Mouse (Mus musculus) spleen, adult 2 months (tissue): ENCODE measurements around the gene Prokr1. TPM values are rescaled to one million over a fixed set of nuclear protein-coding genes. Genes with fewer than 3 reads are reported as not detected.

Experiments used
- DNase-seq, 2 experiments: peaks; one replicate each; pipeline versions ENCODE4 v3.0.0 to v3.0.0-alpha.2; 2012 to 2021; ENCODE audit warnings: low spot score in 2 of 2, low read depth in 1 of 2
- H3K27ac ChIP-seq: fragments of 200-500 bp; 2 replicates; pipeline ENCODE4 v1.5.1; 2012; ENCODE audit warnings: low read length, inconsistent platforms; ENCODE audit not compliant: insufficient read depth
- H3K27me3 ChIP-seq: fragments of 200-500 bp; 2 replicates; pipeline ENCODE4 v1.6.1; 2012; ENCODE audit warnings: mild to moderate bottlenecking, moderate library complexity, low read length, inconsistent platforms; ENCODE audit not compliant: control insufficient read depth, insufficient read depth
- H3K36me3 ChIP-seq: fragments of 200-500 bp; 2 replicates; pipeline ENCODE4 v1.6.1; 2012; ENCODE audit warnings: mild to moderate bottlenecking, low read length, inconsistent platforms; ENCODE audit not compliant: control insufficient read depth, insufficient read depth
- H3K4me1 ChIP-seq: fragments of 200-500 bp; 2 replicates; pipeline ENCODE4 v1.6.1; 2011; ENCODE audit warnings: inconsistent platforms; ENCODE audit not compliant: control insufficient read depth, insufficient read depth, insufficient read length
- H3K4me3 ChIP-seq: fragments of 200-500 bp; 2 replicates; pipeline ENCODE4 v1.5.1; 2011; ENCODE audit warnings: mild to moderate bottlenecking, inconsistent platforms; ENCODE audit not compliant: insufficient read depth, insufficient read length; ENCODE audit errors: extremely low read depth
- CTCF ChIP-seq: fragments of 200-500 bp; IDR thresholded peaks from 2 replicates; pipeline ENCODE4 v1.5.1; 2011; ENCODE audit warnings: mild to moderate bottlenecking, inconsistent platforms; ENCODE audit not compliant: insufficient read depth, insufficient read length, insufficient replicate concordance; ENCODE audit errors: extremely low read depth
- POLR2A ChIP-seq: fragments of 200-500 bp; IDR thresholded peaks from 2 replicates; pipeline ENCODE4 v1.6.1; 2011; ENCODE audit warnings: low read depth, low read length, inconsistent platforms
- WGBS: fragments of 180-500 bp; shearing (Covaris S2); methylation state at CpG from one replicate; pipeline ENCODE4 v1.1.7; 2018; 5-methylcytosine and 5-hydroxymethylcytosine counted together
- polyA plus RNA-seq: library from polyadenylated mRNA; depleted of rRNA; stranded (reverse); fragments of >200 nt; gene quantifications from 2 replicates; pipeline ENCODE4 v1.2.3, GENCODE M21; 2012

Prokr1 gene
- polyA plus RNA-seq, 1 experiment: 1.4 TPM

GRCm38 (mm10) chr6:87567686-87568593 is 22.6 kb downstream of the Prokr1 start:
- no peak for TF ChIP-seq POLR2A
- no peak for TF ChIP-seq CTCF
- WGBS: 78% methylated on average over 9 of the region's 9 CpGs

DNA sequence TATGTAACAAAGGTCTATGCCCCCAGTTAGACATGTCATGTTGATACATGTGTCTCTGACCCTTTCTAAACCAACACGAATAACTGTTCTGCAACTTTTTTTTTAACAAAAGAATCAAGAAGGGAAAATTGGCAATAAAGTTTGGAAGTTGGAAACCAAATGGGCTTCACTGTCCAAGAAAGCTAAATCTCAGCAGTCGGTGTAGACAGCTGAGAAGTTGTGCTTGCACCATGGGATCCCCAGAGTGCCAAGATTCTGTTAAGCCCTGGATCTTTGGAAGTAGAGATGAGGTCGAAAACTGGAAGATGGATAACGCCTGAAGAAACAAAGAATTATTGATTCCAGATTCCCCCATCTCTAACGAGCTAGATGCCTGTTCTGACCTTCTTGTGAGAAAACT is 25.4 kb downstream of the Prokr1 start:
- Histone ChIP-seq H3K4me1 (no peaks in the 10 kb centered on the region), H3K4me3 (no peak overlapping the region), H3K27ac (no peak overlapping the region), H3K36me3 (no peaks in the 10 kb centered on the region), H3K27me3 (no peaks in the 10 kb centered on the region)
- 87% methylated on average over 5 of the region's 5 CpGs for WGBS
- TF ChIP-seq POLR2A (no peak), CTCF (no peak)
- no peak for DNase-seq

More at GRCm38 (mm10) chr6:87567686-87568593, 22.6 kb downstream of the Prokr1 start:
- no peak for DNase-seq
- no peaks in the 10 kb centered on the region for H3K4me1 ChIP-seq
- no peaks in the 10 kb centered on the region for H3K27me3 ChIP-seq
- no peak overlapping the region for H3K4me3 ChIP-seq
- no peak overlapping the region for H3K27ac ChIP-seq
- H3K36me3 ChIP-seq: no peaks in the 10 kb centered on the region

- Histone ChIP-seq H3K27ac (no peak overlapping the region), H3K36me3 (no peaks in the 10 kb centered on the region), H3K4me1 (no peaks in the 10 kb centered on the region), H3K4me3 (no peak overlapping the region), H3K27me3 (no peaks in the 10 kb centered on the region)
- 94% methylated on average over 4 of the region's 4 CpGs for WGBS
- no peak for TF ChIP-seq POLR2A
- DNase-seq: no peak
Measured at GRCm38 (mm10) chr6:87564356-87564755, 26.2 kb downstream of the Prokr1 start.

DNA sequence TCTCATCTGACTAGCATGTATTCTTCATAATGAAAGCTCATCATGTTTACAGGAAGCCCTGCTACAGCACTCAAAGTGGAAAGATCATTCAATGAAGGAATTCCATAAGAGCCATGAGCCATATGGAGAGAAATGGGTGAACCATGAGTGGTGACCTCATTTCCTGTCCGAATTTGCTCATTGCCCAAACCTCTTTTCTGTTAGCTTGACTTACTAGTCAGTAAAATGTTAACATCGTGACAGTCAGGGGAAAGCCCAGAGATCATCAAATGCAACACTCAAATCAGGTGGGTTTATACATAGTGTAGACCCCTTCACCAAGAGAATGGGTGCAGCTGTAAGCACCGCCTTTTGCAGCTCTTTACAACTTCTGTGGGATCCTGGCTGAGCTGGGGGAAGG is 36.8 kb downstream of the Prokr1 start:
- no peak for DNase-seq
- 79% methylated on average over 3 of the region's 3 CpGs for WGBS
- no peaks in the 10 kb centered on the region for H3K36me3 ChIP-seq
- no peak for TF ChIP-seq CTCF
- TF ChIP-seq POLR2A: no peak
- no peak overlapping the region for H3K27ac ChIP-seq
- peaks cover 12% of the 10 kb centered on the region for H3K4me1 ChIP-seq
- H3K27me3 ChIP-seq: no peaks in the 10 kb centered on the region
- H3K4me3 ChIP-seq: no peak overlapping the region

DNA sequence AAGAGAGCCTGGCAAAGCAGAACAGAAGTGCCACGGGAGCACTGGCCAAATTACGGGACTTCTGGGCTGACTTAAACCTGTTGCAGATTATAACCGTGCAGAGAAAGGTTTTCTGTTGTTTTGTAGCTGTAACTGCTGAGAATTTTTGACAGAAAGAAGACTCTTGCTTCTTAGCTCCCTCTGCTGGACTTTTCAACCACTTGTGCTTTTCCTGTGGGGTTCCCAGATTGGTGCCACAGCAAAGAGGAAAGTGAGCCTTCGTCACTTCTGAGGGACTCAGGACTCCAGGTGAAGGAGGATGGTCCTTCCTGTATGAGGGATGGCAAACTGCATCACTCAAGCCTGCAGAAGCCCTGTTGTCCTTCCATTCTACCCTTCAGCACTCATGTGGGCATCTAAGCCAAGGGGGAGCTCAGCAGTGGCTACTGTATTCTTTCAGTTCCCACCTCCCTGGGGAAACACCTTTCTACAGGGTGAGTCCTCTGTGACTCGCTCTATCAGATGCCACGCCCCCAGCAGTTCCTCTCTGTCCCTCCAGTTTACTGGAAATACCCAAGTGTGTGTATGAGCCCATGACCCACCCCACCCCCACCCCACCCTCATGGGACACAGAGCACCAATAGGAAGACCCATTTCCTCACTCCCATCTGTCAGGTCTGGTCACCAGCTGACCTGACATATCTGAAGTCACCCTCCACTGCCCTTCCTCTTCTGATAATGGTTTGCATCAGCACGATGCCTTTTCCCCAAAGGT is 38.3 kb downstream of the Prokr1 start:
- H3K27me3 ChIP-seq: no peaks in the 10 kb centered on the region
- H3K27ac ChIP-seq: peak overlapping the region; percentile 67
- peaks cover 16% of the 10 kb centered on the region for H3K4me1 ChIP-seq
- TF ChIP-seq POLR2A: no peak
- peak; percentile 1; the same call in 1 of the 2 replicates for TF ChIP-seq CTCF
- peak; percentile 86 to 89 for DNase-seq
- H3K36me3 ChIP-seq: no peaks in the 10 kb centered on the region
- WGBS: 12% methylated on average over 7 of the region's 7 CpGs
- no peak overlapping the region for H3K4me3 ChIP-seq

DNA sequence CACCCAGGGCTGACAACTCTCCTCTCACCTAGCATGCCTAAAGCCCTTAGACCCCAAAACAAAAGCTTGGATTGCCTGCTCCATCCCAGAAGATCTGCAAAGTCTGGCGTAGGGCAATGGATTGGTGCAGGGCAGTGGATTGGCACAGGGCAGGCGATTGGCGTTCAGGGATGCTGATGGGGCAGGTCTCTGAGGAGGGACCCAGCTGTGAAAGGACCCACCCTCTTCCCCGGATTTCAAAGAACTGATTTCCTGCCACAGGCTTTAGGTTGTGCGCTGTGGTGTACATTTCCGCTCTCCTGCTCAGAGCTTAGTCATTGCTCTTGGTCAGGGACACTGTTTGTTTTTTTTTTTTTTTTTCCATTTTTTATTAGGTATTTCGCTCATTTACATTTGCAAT is 42.7 kb downstream of the Prokr1 start:
- Histone ChIP-seq H3K36me3 (no peaks in the 10 kb centered on the region), H3K4me1 (peaks cover 20% of the 10 kb centered on the region), H3K27me3 (no peaks in the 10 kb centered on the region), H3K27ac (peak overlapping the region; percentile 46), H3K4me3 (no peak overlapping the region)
- TF ChIP-seq CTCF (no peak), POLR2A (no peak)
- WGBS: 28% methylated on average over 7 of the region's 7 CpGs
- DNase-seq: peak in 1 of 2 experiments; percentile 36
